Mouse (Mus musculus) inflammation-experienced regulatory T-cells, adult 6 months (primary cell): ENCODE measurements at regions not wholly inside any gene's neighbourhood (a gene's known extent, or its start where the extent isn't known, plus 50 kb on each side); places are given as distances from the start of the nearest gene placed in this dataset.
A peak's percentile ranks its signal among the peaks of the same experiment; 100 is the strongest.

Source experiments
- ATAC-seq: one replicate; pipeline ENCODE4 v1.8.0; 2017

GRCm38 (mm10) chr3:157842872-157843271 is 82.0 kb downstream of the Cth start:
- ATAC-seq = no peak

GRCm38 (mm10) chr3:157841164-157841719 is 83.6 kb downstream of the Cth start:
- ATAC-seq = no peak

GRCm38 (mm10) chr3:157804307-157804706 is 120.6 kb downstream of the Cth start:
- ATAC-seq = no peak

GRCm38 (mm10) chr3:157803356-157803755 is 121.5 kb downstream of the Cth start:
- no peak for ATAC-seq

GRCm38 (mm10) chr3:157787559-157788256 is 137.2 kb downstream of the Cth start:
- no peak for ATAC-seq

- ATAC-seq = no peak
Observed at GRCm38 (mm10) chr3:157781071-157781470, 143.8 kb downstream of the Cth start.

GRCm38 (mm10) chr3:157777779-157778178 is 147.1 kb downstream of the Cth start:
- no peak for ATAC-seq

- ATAC-seq = no peak
Observed at GRCm38 (mm10) chr3:157763487-157764199, 161.2 kb downstream of the Cth start.

GRCm38 (mm10) chr3:157759856-157760255 is 165.0 kb downstream of the Cth start:
- ATAC-seq = no peak

GRCm38 (mm10) chr3:157754826-157755225 is 170.1 kb downstream of the Cth start:
- ATAC-seq = no peak

- no peak for ATAC-seq
Observed at GRCm38 (mm10) chr3:157750266-157750665, 174.6 kb downstream of the Cth start.

GRCm38 (mm10) chr3:157748395-157749037 is 176.4 kb downstream of the Cth start:
- ATAC-seq = no peak

- no peak for ATAC-seq
Observed at GRCm38 (mm10) chr3:157743000-157743399, 176.3 kb downstream of the Ptger3 start.

- ATAC-seq = no peak
Observed at GRCm38 (mm10) chr3:157739628-157740294, 173.1 kb downstream of the Ptger3 start.

GRCm38 (mm10) chr3:157732136-157732940 is 165.6 kb downstream of the Ptger3 start:
- ATAC-seq = no peak

GRCm38 (mm10) chr3:157729711-157730367 is 163.1 kb downstream of the Ptger3 start:
- no peak for ATAC-seq

- ATAC-seq = no peak
Observed at GRCm38 (mm10) chr3:157724542-157724941, 157.8 kb downstream of the Ptger3 start.

- ATAC-seq = no peak
Observed at GRCm38 (mm10) chr3:157723184-157723583, 156.5 kb downstream of the Ptger3 start.

GRCm38 (mm10) chr3:157717313-157717921 is 150.7 kb downstream of the Ptger3 start:
- ATAC-seq = peak; percentile 54

GRCm38 (mm10) chr3:157714023-157714422 is 147.3 kb downstream of the Ptger3 start:
- no peak for ATAC-seq
